Mouse (Mus musculus) hindbrain, embryonic 14.5 days (tissue): ENCODE measurements around the gene Vinac1. TPM values are rescaled to one million over a fixed set of nuclear protein-coding genes. Genes with fewer than 3 reads are reported as not detected.
"Not testable (repeated sequence)": the region's sequence is repeated elsewhere in the genome, so short reads cannot be mapped to it uniquely, and the experiment has no call there.

Experiments used
- ATAC-seq: fragments of 200-750 bp; cut with Nextera tagmentation; 2 replicates; pipeline ENCODE4 v1.8.0; 2017; ENCODE audit warnings: moderate number of reproducible peaks, mild to moderate bottlenecking, moderate TSS enrichment, moderate library complexity; ENCODE audit not compliant: low FRiP score
- DNase-seq: peaks from one replicate; pipeline ENCODE4 v3.0.0-alpha.2; 2015; ENCODE audit warnings: low spot score
- H3K27ac ChIP-seq: fragments of 300-500 bp; sonication (generic); 2 replicates; pipeline ENCODE4 v1.5.1; 2014; ENCODE audit warnings: mild to moderate bottlenecking, moderate library complexity
- H3K27me3 ChIP-seq: fragments of 300-500 bp; sonication (generic); 2 replicates; pipeline ENCODE4 v1.6.1; 2014; ENCODE audit warnings: mild to moderate bottlenecking, low read length, mixed read lengths; ENCODE audit not compliant: control insufficient read depth, insufficient read depth
- H3K36me3 ChIP-seq: fragments of 300-500 bp; sonication (generic); replicated peaks from 2 replicates; pipeline ENCODE4 v1.6.1; 2014; ENCODE audit not compliant: control insufficient read depth, insufficient read depth
- H3K4me1 ChIP-seq: fragments of 300-500 bp; sonication (generic); replicated peaks from 2 replicates; pipeline ENCODE4 v1.6.1; 2014; ENCODE audit warnings: antibody characterized with exemption, low read length, mixed read lengths; ENCODE audit not compliant: control insufficient read depth, insufficient read depth
- H3K4me2 ChIP-seq: fragments of 300-500 bp; sonication (generic); replicated peaks from 2 replicates; pipeline ENCODE4 v1.6.1; 2014; ENCODE audit warnings: mild to moderate bottlenecking, moderate library complexity
- H3K4me3 ChIP-seq: fragments of 300-500 bp; sonication (generic); replicated peaks from 2 replicates; pipeline ENCODE4 v1.5.1; 2014; ENCODE audit warnings: mild to moderate bottlenecking, low read length
- H3K9ac ChIP-seq: fragments of 300-500 bp; sonication (generic); 2 replicates; pipeline ENCODE4 v1.6.1; 2014
- H3K9me3 ChIP-seq: fragments of 300-500 bp; sonication (generic); 2 replicates; pipeline ENCODE4 v1.6.1; 2016; ENCODE audit warnings: low read length; ENCODE audit not compliant: control insufficient read depth
- WGBS: fragments of 180-500 bp; shearing (Covaris S2); extraction: QIAGEN DNeasy Blood & Tissue Kit; methylation state at CpG from one replicate; pipeline ENCODE4 v1.1.7; 2014; 5-methylcytosine and 5-hydroxymethylcytosine counted together
- polyA plus RNA-seq: library from polyadenylated mRNA; unstranded; fragments of >200 nt; fragmentation: Nextera tagmentation; extraction: Ambion mirVana; gene quantifications from 2 replicates; pipeline ENCODE4 v1.2.1, GENCODE M21; 2014

Gene Vinac1
- polyA plus RNA-seq, 1 experiment from 2014 or later: 0.79 TPM

DNA sequence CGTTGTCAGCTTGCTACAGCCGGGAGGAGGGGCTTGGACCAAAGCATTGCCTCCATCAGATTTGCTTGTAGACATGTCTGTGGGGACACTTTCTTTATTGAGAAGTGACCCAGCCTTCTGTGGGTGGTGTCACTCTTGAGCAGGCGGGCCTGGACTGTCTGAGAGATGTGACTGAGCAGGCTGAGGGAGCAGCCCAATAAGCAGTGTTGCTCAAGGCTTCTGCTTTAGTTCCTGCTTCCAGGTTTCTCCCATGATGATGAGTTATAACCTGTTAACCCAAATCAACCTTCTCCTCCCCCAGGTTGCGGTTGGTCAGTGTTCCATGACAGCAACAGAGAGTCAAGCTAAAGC lies 1.2 kb downstream of the Vinac1 start:
- WGBS: 85% methylated on average over 4 of the region's 4 CpGs
- Histone ChIP-seq H3K9ac (no peak overlapping the region), H3K27me3 (no peaks in the 10 kb centered on the region), H3K36me3 (no peaks in the 10 kb centered on the region), H3K9me3 (no peaks in the 10 kb centered on the region), H3K4me2 (no peak overlapping the region), H3K4me1 (no peaks in the 10 kb centered on the region), H3K4me3 (no peak overlapping the region), H3K27ac (no peak overlapping the region)
- no peak for DNase-seq
- no peak for ATAC-seq

DNA sequence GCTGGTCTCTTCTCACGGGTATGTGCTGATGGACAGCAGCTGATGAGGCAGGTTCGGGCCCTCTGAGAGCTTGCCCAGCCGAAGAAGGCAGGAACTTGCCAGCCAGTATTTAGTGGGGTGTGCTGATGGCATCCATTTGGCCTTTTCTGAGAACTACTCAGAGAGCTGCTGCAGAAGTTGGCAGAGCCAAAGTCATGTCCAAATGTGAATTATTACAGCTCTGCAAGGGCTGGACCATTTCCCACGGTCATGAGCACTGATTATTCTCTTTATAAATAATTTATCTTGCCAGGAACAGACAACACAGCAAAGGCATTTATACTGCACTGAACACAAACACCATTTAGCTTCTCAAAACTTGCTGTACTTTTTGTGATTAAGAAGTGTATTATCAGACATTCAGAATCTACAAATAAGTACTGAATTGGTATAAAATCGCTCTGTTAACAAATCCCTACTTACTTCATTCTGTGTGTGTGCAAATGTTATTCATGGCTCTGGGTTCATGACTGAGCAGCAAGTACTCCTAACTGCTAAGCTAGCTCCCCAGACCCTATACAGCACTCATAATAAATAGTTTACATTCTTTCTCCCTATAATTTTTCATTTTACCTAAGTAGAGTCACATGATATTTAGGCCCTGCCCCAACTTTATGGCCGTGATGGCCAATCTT lies 1.7 kb downstream of the Vinac1 start:
- H3K4me3 ChIP-seq: no peak overlapping the region
- H3K36me3 ChIP-seq: no peaks in the 10 kb centered on the region
- H3K9me3 ChIP-seq: no peaks in the 10 kb centered on the region
- H3K27ac ChIP-seq: no peak overlapping the region
- H3K4me1 ChIP-seq: no peaks in the 10 kb centered on the region
- no peaks in the 10 kb centered on the region for H3K27me3 ChIP-seq
- DNase-seq (peak; percentile 36), ATAC-seq (no peak)
- 72% methylated on average over 6 of the region's 6 CpGs for WGBS
- H3K9ac ChIP-seq: no peak overlapping the region
- no peak overlapping the region for H3K4me2 ChIP-seq

DNA sequence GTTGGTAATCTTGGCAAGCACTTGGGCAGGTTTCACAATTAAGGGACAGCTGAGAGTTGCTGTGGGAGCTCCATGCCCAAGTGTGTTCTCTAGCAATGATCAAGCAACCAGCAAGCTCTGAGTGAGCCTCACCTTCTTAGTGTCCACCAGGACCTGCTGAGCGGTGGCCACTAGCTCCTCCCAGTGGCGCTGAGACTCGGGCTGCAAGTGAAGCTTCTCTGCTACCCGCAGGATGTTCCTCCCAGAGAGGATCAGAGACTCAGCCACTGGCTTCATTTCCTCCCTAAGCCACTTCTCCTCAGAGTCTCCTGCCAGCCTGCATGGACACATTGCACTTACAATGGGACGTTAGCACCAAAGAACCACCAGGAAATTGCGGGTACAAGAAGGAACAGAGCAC lies 7.4 kb downstream of the Vinac1 start:
- Histone ChIP-seq H3K36me3 (no peaks in the 10 kb centered on the region), H3K27me3 (peaks cover 13% of the 10 kb centered on the region; the same call in 1 of the 2 replicates), H3K9ac (no peak overlapping the region), H3K4me2 (no peak overlapping the region), H3K27ac (no peak overlapping the region), H3K4me3 (no peak overlapping the region), H3K4me1 (peaks cover 11% of the 10 kb centered on the region), H3K9me3 (no peaks in the 10 kb centered on the region)
- ATAC-seq (no peak), DNase-seq (no peak)
- WGBS: 52% methylated on average over 6 of the region's 6 CpGs

DNA sequence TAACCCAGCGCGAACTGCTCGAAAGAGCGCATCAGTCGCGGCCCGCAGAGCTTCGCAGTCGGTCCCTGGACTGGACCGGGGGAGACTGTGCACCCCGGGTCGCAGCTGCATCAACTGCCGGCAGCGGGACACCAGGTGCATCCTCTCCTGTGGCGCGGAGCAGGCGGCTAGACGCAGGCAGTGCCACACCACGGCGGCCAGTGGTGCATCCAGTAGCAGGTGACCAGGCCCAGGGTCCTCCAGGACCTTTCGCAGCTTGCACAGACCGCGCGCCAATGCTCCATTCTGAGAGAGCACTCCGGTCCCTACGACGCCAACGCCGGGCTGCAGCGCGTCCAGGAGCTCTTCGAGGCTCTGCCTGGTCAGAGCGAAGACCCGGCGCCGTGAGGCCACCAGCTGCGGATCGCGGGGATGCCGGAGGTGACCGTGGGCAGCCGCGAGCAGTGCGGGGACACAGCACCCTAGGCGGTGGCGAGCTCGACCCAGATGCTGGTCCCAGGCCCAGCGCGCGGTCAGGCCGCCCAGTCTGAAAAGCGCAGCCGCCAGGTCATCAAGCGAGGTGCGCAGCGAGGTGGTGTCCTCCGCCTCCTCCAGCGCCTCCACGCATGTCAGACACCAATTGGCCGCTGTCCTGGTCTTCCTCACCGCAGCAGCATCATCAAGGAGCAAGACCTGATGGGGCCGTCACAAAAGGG lies 8.9 kb downstream of the Vinac1 start:
- peak overlapping the region; percentile 51; the same call in 1 of the 2 replicates for H3K27ac ChIP-seq
- peak overlapping the region; percentile 71 for H3K9ac ChIP-seq
- H3K4me1 ChIP-seq: peaks cover 11% of the 10 kb centered on the region
- no peaks in the 10 kb centered on the region for H3K9me3 ChIP-seq
- H3K4me3 ChIP-seq: peak overlapping the region; percentile 51
- ATAC-seq: peak; percentile 86
- H3K4me2 ChIP-seq: peak overlapping the region; percentile 97
- H3K36me3 ChIP-seq: no peaks in the 10 kb centered on the region
- under 1% methylated on average over 58 of the region's 62 CpGs for WGBS
- H3K27me3 ChIP-seq: peaks cover 13% of the 10 kb centered on the region; the same call in 1 of the 2 replicates
- DNase-seq: peak; percentile 40

DNA sequence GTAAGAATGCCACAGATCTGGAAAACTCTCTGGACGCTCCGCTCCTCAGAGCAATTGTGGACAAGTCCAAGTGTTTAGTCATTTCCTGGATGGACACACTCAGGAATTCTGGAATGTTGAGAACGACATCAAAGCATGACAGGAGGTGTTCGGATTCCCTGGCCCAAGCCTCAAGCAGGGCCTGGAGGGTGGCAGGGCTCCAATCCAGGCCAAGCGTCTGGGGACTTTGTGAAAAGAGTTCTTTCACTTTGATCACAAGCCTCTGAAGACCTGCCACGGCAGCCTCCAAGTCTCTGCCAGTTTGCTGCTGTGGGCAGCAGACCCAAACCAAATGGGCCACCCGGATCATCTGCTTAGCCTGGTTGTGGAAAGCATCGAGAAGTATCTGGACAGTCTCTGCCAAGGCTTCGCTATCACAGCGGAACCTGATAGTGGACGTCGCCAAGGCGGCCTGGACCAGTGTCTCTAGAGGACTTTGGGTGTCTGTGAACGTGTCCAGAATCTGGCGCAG lies 9.5 kb downstream of the Vinac1 start:
- Histone ChIP-seq H3K9me3 (no peaks in the 10 kb centered on the region), H3K4me1 (peaks cover 11% of the 10 kb centered on the region), H3K4me2 (peak overlapping the region; percentile 97), H3K36me3 (no peaks in the 10 kb centered on the region), H3K27me3 (peaks cover 13% of the 10 kb centered on the region; the same call in 1 of the 2 replicates), H3K27ac (no peak overlapping the region), H3K9ac (peak overlapping the region; percentile 71), H3K4me3 (peak overlapping the region; percentile 51)
- ATAC-seq (peak; percentile 51; the same call in 1 of the 2 replicates), DNase-seq (no peak)
- WGBS: 30% methylated on average over 15 of the region's 15 CpGs

DNA sequence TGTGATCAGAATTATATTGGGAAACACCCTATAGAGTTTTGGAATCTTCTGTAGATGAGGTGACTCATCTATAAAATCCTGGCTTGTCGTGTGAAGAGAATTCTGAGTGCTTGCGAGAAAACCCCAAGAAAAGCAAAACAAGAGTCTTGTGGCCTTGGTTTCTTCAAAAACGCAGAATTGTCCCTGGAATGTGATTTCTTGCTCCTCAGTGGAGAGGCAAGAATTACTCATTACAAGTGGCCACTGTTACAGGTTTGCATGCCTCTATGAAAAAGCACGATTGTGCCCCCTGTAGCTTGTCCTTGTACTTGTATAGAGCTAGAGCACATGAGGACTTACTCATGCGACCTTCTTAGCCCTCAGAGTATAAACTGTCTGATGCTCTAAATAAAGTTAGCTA lies 12.6 kb downstream of the Vinac1 start:
- peaks cover 11% of the 10 kb centered on the region for H3K4me1 ChIP-seq
- H3K4me2 ChIP-seq: no peak overlapping the region
- 84% methylated on average over 5 of the region's 5 CpGs for WGBS
- H3K4me3 ChIP-seq: no peak overlapping the region
- no peak for DNase-seq
- no peak overlapping the region for H3K27ac ChIP-seq
- no peak for ATAC-seq
- peaks cover 13% of the 10 kb centered on the region; the same call in 1 of the 2 replicates for H3K27me3 ChIP-seq
- no peak overlapping the region for H3K9ac ChIP-seq
- H3K9me3 ChIP-seq: no peaks in the 10 kb centered on the region
- H3K36me3 ChIP-seq: no peaks in the 10 kb centered on the region

DNA sequence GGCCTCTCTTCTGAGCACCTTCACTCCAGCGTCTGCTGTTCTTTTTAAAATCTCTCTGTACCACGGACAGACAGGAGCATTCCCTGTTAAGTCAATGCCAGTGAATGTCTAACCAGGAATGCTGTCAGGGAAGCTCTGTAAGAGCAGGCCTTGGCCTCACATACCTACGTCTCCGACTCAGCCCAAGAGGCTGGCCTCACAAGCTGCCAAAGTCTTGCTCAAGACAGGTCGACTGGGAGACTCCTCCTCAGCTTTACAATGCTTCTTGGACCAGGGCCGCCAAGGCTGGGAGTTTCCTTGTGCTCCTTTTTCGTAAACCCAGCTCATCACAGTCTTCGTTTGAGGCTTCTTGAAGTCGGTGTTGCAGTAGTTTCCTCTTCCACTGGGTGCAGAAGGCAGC lies 23.2 kb downstream of the Vinac1 start:
- H3K9me3 ChIP-seq: no peaks in the 10 kb centered on the region
- no peak overlapping the region for H3K4me3 ChIP-seq
- WGBS: 82% methylated on average over 9 of the region's 9 CpGs
- no peak for DNase-seq
- H3K36me3 ChIP-seq: no peaks in the 10 kb centered on the region
- no peak overlapping the region for H3K4me2 ChIP-seq
- no peaks in the 10 kb centered on the region for H3K4me1 ChIP-seq
- no peak for ATAC-seq
- no peak overlapping the region for H3K9ac ChIP-seq
- no peaks in the 10 kb centered on the region for H3K27me3 ChIP-seq
- no peak overlapping the region for H3K27ac ChIP-seq

DNA sequence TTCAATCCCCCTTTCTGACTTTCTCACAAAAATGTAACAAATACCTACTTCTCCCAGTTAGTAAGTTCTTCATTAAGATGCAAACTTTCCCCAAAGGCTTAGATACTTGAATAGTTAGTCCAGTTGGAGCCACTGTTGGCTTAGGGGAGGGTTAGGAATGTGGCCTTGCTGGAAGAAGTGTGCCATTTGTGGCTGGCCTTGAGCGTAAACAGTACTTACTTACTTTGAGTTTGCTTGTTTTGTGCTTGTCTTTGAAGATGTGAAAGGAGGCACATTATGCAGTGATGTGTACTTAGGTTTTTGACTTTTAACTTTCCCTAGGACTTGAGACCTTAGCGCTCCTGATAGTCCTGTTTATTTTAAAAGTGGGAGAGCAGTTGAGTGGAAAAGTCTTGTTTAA lies 27.9 kb downstream of the Vinac1 start:
- Histone ChIP-seq H3K27ac (no peak overlapping the region), H3K36me3 (peaks cover 17% of the 10 kb centered on the region), H3K9me3 (no peaks in the 10 kb centered on the region), H3K4me1 (no peaks in the 10 kb centered on the region), H3K9ac (no peak overlapping the region), H3K4me3 (no peak overlapping the region), H3K27me3 (no peaks in the 10 kb centered on the region), H3K4me2 (no peak overlapping the region)
- no peak for DNase-seq
- WGBS: 86% methylated on average over 2 of the region's 2 CpGs
- ATAC-seq: no peak

DNA sequence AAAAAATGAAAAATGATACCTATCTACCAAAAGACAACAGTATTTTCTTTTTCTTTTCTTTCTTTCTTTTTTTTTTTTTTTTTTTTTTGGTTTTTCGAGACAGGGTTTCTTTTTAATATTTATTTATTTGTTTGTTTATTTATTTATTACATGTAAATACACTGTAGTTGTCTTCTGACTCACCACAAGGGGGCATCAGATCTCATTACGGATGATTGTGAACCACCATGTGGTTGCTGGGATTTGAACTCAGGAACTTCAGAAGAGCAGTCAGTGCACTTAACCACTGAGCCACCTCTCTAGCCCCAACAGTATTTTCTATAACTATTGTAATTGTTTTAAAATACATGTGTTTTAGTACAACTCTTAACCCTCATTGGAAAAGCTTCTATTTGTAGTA lies 39.1 kb downstream of the Vinac1 start:
- not testable (repeated sequence) for DNase-seq, H3K27ac ChIP-seq, H3K36me3 ChIP-seq, ATAC-seq, H3K9me3 ChIP-seq, H3K4me1 ChIP-seq, H3K27me3 ChIP-seq, H3K4me2 ChIP-seq, H3K9ac ChIP-seq, H3K4me3 ChIP-seq
- 71% methylated on average over 2 of the region's 2 CpGs for WGBS
